Mouse (Mus musculus) ES-CJ7 (cell line): Measurements from ENCODE around the gene Hps1.

Experiments used
- DNase-seq: peaks from one replicate; pipeline ENCODE4 v3.0.0; 2011; ENCODE audit warnings: low read depth, low spot score

The Hps1 gene

DNA sequence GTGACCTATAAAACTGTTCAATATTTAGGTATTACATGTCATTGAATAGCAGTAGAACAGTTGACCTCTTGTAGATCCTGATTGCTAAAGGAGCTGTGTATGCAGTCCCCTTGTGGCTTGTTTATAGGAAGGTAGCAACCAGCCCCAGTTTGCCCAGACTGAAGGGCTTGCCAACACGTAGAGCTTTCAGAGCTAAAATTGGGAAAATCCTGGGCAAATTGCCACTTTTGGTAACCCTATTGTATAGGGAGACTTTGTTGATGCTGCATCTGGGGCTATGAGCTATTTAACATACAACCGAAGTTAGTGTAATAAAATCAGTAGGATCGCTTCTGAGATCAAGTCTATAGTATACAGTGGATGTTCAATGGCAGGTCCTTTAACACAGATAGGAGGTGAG lies 61.7 kb downstream of the Hps1 start:
- no peak for DNase-seq

DNA sequence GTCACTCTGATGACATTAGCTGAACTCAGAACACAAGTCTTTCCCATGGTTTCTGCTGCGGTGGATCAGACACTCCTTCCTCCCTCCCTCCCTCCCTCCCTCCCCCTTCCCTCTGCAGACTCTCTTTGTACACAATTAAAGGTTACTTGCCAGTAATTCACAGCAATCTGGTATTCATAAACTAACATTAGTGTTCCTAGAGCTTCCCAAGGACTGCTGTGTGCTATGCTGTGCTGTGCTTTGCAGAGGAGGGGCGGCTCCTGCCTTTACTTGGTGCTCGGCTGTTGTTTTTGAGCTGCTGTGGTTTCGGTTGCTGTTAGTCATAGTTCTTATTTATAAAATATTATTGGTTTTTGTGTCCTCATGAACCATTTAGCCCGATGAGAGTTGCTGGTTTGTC lies 62.1 kb downstream of the Hps1 start:
- no peak for DNase-seq

DNA sequence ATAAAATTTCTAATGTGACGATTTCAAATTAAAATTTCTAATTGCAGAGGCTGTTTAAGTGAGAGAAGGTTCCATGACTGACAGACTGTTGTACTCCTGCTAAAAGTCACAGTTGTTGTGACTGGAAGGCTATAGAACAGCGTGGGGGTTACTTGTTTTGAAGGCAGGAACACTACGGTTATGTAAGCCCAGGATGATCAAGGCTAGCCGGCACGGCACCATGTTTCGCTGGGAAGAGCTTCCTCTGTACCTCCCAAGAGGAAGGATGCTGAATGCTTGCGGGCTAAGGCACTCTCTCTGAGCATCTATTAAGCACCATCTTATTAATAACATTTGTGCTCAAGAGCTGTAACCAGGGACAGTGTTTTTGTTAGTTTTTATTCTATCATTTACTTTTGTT lies 63.3 kb downstream of the Hps1 start:
- DNase-seq, result no peak

DNA sequence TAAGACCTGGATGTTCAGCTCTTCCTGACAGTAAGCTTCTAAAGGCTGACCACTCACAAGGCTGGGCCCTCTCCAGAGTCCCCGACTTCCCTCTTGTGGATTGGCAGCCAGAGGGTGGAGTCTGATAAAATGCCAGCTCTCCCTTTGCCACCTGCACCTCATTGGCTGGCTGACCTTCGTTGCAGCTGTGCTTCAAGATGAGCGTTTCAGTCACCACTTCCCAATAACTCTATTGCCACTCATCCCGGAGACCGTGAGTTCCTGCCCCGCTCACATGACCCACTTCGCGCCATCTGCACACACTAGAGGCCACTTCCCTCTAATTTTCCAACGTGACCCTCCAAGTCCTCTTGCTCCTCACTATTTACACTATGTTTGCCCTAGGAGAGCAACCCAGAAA lies 66.0 kb downstream of the Hps1 start:
- no peak for DNase-seq
